Mouse (Mus musculus) stomach, postnatal 0 days (tissue): ENCODE results near the gene Rdh16f2.
"Not testable (repeated sequence)": the region's sequence is repeated elsewhere in the genome, so short reads cannot be mapped to it uniquely, and the experiment has no call there.

ENCODE experiments used
- CTCF ChIP-seq: IDR thresholded peaks from 2 replicates; pipeline ENCODE4 v1.5.1; 2016; ENCODE audit warnings: antibody characterized with exemption, low read depth, mild to moderate bottlenecking, moderate library complexity
- EP300 ChIP-seq: optimal IDR thresholded peaks from 2 replicates; pipeline ENCODE3; 2016; ENCODE audit warnings: antibody characterized with exemption

DNA sequence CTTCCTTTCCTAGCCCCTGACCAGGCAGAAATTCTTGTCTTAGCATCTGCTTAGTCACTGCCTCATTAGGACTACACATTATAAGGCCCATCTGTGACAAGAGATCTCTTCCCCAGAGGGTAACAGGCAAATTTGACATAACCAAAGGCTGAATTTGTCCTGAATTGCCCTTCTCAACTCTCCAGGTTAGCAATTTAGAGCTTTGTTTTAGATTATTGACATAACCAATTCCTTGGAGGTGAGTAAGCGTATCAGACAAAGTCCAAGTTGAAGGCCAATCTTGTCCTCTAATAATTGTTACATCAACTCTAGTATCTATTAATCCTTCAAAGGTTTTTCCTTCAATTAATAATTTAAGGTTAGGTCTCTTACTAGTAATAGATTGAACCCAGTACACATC is 32.1 kb upstream of the Rdh16f2 start:
- not testable (repeated sequence) for TF ChIP-seq EP300, CTCF
